Mouse (Mus musculus) forebrain, embryonic 16.5 days (tissue): ENCODE measurements around the gene Mta1. TPM values are rescaled to one million over a fixed set of nuclear protein-coding genes. Genes with fewer than 3 reads are reported as not detected.

Experiments
- ATAC-seq: fragments of 200-750 bp; cut with Nextera tagmentation; 2 replicates; pipeline ENCODE4 v1.8.0; 2017; ENCODE audit warnings: mild to moderate bottlenecking, moderate library complexity
- H3K27ac ChIP-seq: fragments of 300-500 bp; sonication (generic); 2 replicates; pipeline ENCODE4 v1.5.1; 2014; ENCODE audit warnings: low read length, control low read depth
- H3K27me3 ChIP-seq: fragments of 300-500 bp; sonication (generic); replicated peaks from 2 replicates; pipeline ENCODE4 v1.6.1; 2014; ENCODE audit warnings: low read length; ENCODE audit not compliant: control insufficient read depth, insufficient read depth
- H3K36me3 ChIP-seq: fragments of 300-500 bp; sonication (generic); 2 replicates; pipeline ENCODE4 v1.6.1; 2014; ENCODE audit not compliant: control insufficient read depth, insufficient read depth
- H3K4me1 ChIP-seq: fragments of 300-500 bp; sonication (generic); replicated peaks from 2 replicates; pipeline ENCODE4 v1.6.1; 2014; ENCODE audit warnings: low read length; ENCODE audit not compliant: control insufficient read depth, insufficient read depth
- H3K4me2 ChIP-seq: fragments of 300-500 bp; sonication (generic); 2 replicates; pipeline ENCODE4 v1.6.1; 2014; ENCODE audit warnings: mild to moderate bottlenecking, low read length, control low read depth
- H3K4me3 ChIP-seq: fragments of 300-500 bp; sonication (generic); replicated peaks from 2 replicates; pipeline ENCODE4 v1.5.1; 2014; ENCODE audit warnings: mild to moderate bottlenecking, low read length, control low read depth
- H3K9ac ChIP-seq: fragments of 300-500 bp; sonication (generic); replicated peaks from 2 replicates; pipeline ENCODE4 v1.6.1; 2014; ENCODE audit warnings: low read depth, low read length, control low read depth
- H3K9me3 ChIP-seq: fragments of 300-500 bp; sonication (generic); 2 replicates; pipeline ENCODE4 v1.6.1; 2016; ENCODE audit warnings: low read length; ENCODE audit not compliant: control insufficient read depth
- WGBS: fragments of 180-500 bp; shearing (Covaris S2); extraction: QIAGEN DNeasy Blood & Tissue Kit; methylation state at CpG from one replicate; pipeline ENCODE4 v1.1.7; 2014; 5-methylcytosine and 5-hydroxymethylcytosine counted together
- polyA plus RNA-seq: library from polyadenylated mRNA; unstranded; fragments of >200 nt; fragmentation: Nextera tagmentation; extraction: Ambion mirVana; gene quantifications from 2 replicates; pipeline ENCODE4 v1.2.1, GENCODE M21; 2015

Gene Mta1
- polyA plus RNA-seq, 1 experiment from 2014 or later: 15.6 TPM

DNA sequence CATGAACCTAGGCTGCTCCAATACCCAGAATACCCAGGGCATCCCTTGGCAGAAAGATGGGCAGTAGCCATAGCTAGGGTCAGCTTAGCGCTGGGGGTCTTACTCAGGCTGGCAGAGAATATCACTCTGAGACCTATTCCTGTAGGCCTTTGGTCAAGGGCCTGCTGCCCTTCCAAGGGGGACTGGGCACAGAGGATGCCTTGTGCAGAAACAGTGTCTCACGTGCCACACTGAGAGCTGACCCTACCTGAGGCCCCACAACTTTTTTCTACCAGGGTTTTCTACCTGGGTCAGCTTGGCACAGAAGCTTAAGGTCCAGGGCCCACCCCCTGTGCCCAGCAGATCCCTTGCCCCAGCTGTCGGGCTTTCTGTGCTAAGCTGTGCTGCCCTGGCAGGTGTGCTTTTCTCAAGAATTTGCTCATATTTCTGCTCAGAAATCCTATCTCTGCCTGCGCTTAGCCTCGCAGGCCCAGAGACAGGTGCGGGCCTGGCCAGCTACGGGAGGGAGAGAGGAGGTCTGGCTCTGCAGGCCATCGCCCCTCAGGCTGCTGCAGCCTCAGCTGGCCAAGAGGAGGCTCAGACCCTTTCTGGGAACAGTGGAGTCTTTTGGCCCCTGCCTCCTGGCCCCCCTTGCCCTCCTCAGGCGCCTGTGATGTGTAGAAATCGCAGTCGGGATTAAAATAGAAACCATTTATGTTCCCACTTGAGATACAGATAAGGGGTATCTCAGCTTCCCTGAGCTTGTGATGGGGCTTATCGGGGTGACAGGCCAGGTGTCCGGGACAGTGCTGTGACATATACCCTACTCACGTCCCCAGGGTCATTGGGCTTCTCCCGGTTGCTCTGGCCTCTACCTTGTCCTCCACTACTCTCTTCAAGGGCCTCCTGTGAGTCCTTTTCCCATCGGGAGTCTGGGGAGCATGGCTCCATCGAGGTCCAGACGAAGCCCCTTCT lies 39.5 kb downstream of the Mta1 start:
- WGBS: 88% methylated on average over 18 of the region's 18 CpGs

GRCm38 (mm10) chr12:113138291-113138690 lies 40.2 kb downstream of the Mta1 start:
- Histone ChIP-seq H3K9ac (no peak overlapping the region; the same call in 1 of the 2 replicates), H3K4me1 (peaks cover 40% of the 10 kb centered on the region), H3K27ac (no peak overlapping the region), H3K9me3 (no peaks in the 10 kb centered on the region), H3K4me2 (no peak overlapping the region), H3K4me3 (no peak overlapping the region), H3K36me3 (peaks cover 31% of the 10 kb centered on the region), H3K27me3 (no peaks in the 10 kb centered on the region)
- 74% methylated on average over 6 of the region's 6 CpGs for WGBS
- no peak for ATAC-seq

More for the DNA sequence above, 39.5 kb downstream of the Mta1 start:
- H3K4me3 ChIP-seq: no peak overlapping the region
- H3K9ac ChIP-seq: no peak overlapping the region
- no peak overlapping the region for H3K4me2 ChIP-seq
- peaks cover 32% of the 10 kb centered on the region for H3K4me1 ChIP-seq
- ATAC-seq: no peak
- H3K9me3 ChIP-seq: no peaks in the 10 kb centered on the region
- no peak overlapping the region; the same call in 1 of the 2 replicates for H3K27ac ChIP-seq
- H3K36me3 ChIP-seq: peaks cover 37% of the 10 kb centered on the region
- no peaks in the 10 kb centered on the region for H3K27me3 ChIP-seq

DNA sequence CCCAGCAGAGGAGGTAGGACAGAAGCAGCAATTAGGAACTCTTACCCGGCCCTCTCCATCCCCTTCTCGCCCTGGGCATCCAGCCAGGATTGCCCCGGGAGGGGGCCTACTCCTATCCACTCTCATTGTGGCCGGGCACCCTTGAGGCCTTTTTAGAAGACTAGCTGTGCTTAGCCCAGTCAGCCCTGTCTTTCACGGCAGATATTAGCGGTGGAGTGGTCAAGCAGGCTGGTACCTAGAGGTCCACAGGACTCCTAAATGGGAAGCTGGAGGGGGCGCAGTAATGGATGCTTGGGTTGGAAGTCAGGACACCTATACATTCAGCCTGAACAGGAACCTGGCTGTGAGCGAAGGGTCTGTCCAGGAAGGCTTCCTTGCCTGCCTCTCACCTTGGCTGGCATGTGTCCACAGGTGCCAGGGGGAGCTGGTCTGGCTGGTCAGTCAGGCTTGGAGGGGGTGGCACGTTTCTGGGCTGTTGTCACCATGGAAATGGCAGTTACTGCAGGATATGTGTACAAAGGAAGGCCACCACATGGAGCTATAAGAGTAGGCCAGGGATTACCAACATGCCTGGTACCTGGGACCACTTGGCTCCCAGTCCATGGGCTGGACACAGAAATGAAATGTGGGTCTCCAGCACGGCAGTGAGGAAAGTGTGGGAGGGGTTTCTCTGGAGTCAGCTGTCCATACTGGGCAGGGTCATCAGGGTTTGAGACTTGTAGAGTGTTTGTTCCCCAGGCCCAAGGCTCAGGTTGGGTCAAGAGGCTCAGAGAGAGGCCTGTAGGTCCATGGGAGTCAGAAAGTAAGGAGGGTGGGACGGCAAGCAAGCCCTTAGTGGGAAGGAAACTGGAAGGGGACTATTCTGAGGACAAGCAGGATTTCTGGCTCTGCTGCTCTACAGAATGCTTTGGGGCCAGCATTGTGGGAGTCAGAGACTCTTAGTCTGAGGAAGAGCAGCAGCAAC lies 41.1 kb downstream of the Mta1 start:
- H3K36me3 ChIP-seq: peaks cover 29% of the 10 kb centered on the region
- peak overlapping the region; percentile 79 for H3K4me3 ChIP-seq
- no peak for ATAC-seq
- peak overlapping the region; percentile 76 for H3K9ac ChIP-seq
- H3K9me3 ChIP-seq: no peaks in the 10 kb centered on the region
- peak overlapping the region; percentile 84 for H3K4me2 ChIP-seq
- WGBS: 21% methylated on average over 11 of the region's 11 CpGs
- H3K27me3 ChIP-seq: no peaks in the 10 kb centered on the region
- peak overlapping the region; percentile 84 for H3K27ac ChIP-seq
- H3K4me1 ChIP-seq: peaks cover 43% of the 10 kb centered on the region

- H3K27ac ChIP-seq: peak within 1 kb of the TSS; percentile 84
- peak; percentile 87 for ATAC-seq
- under 1% methylated on average over 66 of the region's 68 CpGs for WGBS
- peak within 1 kb of the TSS; percentile 76 for H3K9ac ChIP-seq
- H3K9me3 ChIP-seq: no peaks in the 10 kb centered on the region
- peak within 1 kb of the TSS; percentile 84 for H3K4me2 ChIP-seq
- H3K4me1 ChIP-seq: peaks cover 43% of the 10 kb centered on the region
- H3K27me3 ChIP-seq: no peaks in the 10 kb centered on the region
- peaks cover 31% of the 10 kb centered on the region for H3K36me3 ChIP-seq
- H3K4me3 ChIP-seq: peak within 1 kb of the TSS; percentile 79
Measured at GRCm38 (mm10) chr12:113139908-113140615, 42.0 kb downstream of the Mta1 start, which contains the start of gene Crip2. Crip2 (plus strand) TSS chr12:113140236.

DNA sequence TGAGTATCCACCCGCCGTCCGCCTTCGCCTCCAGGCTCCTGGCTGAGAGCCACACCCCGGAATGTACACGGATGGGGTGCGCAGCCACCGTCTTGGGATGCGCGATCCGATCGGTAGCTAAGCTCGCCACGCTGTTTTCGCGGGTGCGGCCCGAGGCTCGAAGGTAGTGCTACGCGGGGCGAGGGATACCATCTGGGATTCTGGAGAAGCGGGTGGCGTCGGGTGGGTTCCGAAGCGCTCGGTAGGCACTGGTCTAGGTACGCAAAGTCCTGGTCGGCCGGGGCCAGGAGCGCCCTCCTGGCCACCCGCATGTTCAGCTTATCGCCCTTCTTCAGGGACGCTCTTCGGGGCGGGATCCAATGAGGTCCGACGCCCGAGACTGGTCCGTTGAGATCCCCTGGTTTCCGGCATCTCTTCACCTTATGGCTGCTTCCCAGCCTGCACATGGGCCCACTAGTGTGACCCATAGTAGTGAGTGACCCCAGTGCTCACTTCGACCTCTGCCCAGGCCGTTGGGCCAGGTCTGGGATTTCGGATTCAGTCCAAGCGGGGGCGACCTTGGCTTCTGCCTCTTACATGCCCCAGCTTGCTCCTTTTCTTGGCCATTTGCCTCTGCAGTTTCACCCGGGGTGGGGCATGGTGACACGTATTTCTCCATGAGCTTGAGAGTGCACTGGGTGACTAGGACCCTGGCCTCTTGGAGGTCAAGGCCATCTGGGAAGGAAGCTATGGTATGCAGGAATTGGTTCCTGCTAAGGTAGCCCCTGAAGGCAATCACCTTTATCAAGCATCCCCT lies 42.7 kb downstream of the Mta1 start:
- H3K4me3 ChIP-seq: peak overlapping the region; percentile 79
- peak; percentile 34 for ATAC-seq
- H3K4me1 ChIP-seq: peaks cover 43% of the 10 kb centered on the region
- H3K9me3 ChIP-seq: no peaks in the 10 kb centered on the region
- peak overlapping the region; percentile 76 for H3K9ac ChIP-seq
- peaks cover 29% of the 10 kb centered on the region for H3K36me3 ChIP-seq
- peak overlapping the region; percentile 84 for H3K27ac ChIP-seq
- H3K27me3 ChIP-seq: no peaks in the 10 kb centered on the region
- H3K4me2 ChIP-seq: peak overlapping the region; percentile 84
- 2% methylated on average over 49 of the region's 49 CpGs for WGBS

DNA sequence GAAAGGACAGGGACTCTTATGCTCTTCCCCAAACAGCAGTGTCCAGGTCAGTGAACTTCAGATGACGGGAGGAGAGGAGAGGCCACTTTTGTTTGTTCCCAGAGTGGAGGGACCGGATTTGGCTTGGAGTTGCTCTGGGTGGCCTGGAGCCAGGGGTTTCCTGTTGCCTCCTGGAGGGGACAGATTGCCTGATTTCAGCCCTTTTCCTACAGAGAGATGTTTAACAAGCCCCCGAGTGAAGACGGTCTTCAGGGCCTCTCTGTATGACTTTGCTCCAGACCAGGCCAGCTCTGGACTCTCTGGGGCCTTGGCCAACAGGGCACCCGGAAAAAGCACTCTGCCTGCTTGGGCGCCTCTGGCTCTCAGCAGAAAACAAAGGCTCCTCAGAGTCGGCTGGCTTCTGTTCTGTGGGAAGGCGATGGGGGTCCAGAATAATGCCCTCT lies 43.5 kb downstream of the Mta1 start:
- Histone ChIP-seq H3K36me3 (peaks cover 24% of the 10 kb centered on the region), H3K27me3 (no peaks in the 10 kb centered on the region), H3K27ac (peak overlapping the region; percentile 84), H3K4me1 (peaks cover 48% of the 10 kb centered on the region), H3K9ac (peak overlapping the region; percentile 76), H3K9me3 (no peaks in the 10 kb centered on the region), H3K4me3 (peak overlapping the region; percentile 79), H3K4me2 (peak overlapping the region; percentile 84)
- 17% methylated on average over 8 of the region's 8 CpGs for WGBS
- no peak for ATAC-seq

DNA sequence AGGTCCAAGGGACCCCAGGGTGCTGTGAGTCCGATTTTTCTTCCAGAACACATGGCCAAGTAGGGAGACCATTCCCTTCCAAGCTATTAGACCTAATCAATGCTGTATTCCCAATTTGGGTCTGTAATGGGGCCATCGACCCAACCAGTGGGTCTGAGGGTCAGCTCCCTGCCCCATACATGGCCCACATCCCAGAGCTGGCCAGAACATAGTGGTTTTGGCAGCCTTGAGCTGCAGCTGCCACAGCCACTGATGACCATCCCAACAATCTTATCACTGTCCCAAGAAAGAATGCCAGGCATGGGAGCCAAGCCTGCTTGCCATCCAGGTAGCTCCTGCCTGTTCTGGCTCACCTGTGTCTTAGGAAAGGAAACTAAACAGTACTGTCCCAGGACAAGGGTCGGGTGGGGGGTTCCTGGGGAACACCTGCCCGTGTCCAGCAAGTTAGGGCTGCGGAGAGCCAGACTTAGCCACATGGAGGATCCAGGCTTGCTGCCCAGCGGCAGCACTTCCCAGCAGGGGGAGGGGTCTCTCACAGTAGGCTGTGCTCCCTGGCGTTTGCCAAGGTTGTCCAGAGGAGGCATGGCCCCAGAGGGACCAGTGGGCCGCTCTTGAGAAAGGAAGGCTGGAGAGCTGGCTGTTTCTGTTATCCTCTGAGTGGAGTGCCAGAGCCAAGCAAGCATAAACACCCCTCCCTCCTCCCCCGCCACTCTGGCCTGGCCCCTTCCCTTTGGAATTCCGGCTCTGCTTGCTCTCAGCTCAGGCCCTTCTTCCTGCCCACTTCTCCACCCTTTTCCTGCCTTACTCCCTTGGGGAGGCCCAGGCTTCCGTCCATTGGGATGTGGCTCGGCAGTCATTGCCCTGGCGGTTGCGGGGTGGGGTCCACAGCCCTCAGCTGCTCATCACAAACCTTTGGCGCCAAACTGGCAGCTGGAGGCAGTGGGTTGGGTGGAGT lies 44.2 kb downstream of the Mta1 start:
- H3K9me3 ChIP-seq: no peaks in the 10 kb centered on the region
- peak overlapping the region; percentile 47 for H3K9ac ChIP-seq
- WGBS: 20% methylated on average over 15 of the region's 15 CpGs
- H3K36me3 ChIP-seq: peaks cover 17% of the 10 kb centered on the region
- no peaks in the 10 kb centered on the region for H3K27me3 ChIP-seq
- H3K4me1 ChIP-seq: peaks cover 48% of the 10 kb centered on the region
- H3K27ac ChIP-seq: peak overlapping the region; percentile 21
- H3K4me2 ChIP-seq: peak overlapping the region; percentile 84
- H3K4me3 ChIP-seq: peak overlapping the region; percentile 79
- ATAC-seq: no peak
